Mouse (Mus musculus) naive thymus-derived CD4-positive, alpha-beta T cell, adult 2 months (primary cell): Measurements from ENCODE around the gene Mindy4.
A peak's percentile ranks its signal among the peaks of the same experiment; 100 is the strongest.
"Not testable (repeated sequence)": the region's sequence is repeated elsewhere in the genome, so short reads cannot be mapped to it uniquely, and the experiment has no call there.

ENCODE experiments used
- DNase-seq: peaks from one replicate; pipeline ENCODE4 v3.0.0-alpha.2; 2011; ENCODE audit warnings: low read depth

Mindy4 gene

GRCm38 (mm10) chr6:55202913-55203910 lies at the start of gene Mindy4:
Gene Mindy4 (plus strand): TSS chr6:55203383.
- DNase-seq, result peak; percentile 34

- no peak for DNase-seq
Observed at GRCm38 (mm10) chr6:55159256-55159655, 43.9 kb upstream of the Mindy4 start.

GRCm38 (mm10) chr6:55161311-55161761 lies 41.8 kb upstream of the Mindy4 start:
- no peak for DNase-seq

GRCm38 (mm10) chr6:55163046-55163584 lies 40.1 kb upstream of the Mindy4 start:
- DNase-seq, result no peak

GRCm38 (mm10) chr6:55166777-55167463 lies 36.3 kb upstream of the Mindy4 start:
- DNase-seq, result peak; percentile 84

- DNase-seq, result no peak
Observed at GRCm38 (mm10) chr6:55169818-55170217, 33.4 kb upstream of the Mindy4 start.

- DNase-seq, result no peak
Observed at GRCm38 (mm10) chr6:55171638-55172037, 31.5 kb upstream of the Mindy4 start.

- DNase-seq, result no peak
Observed at GRCm38 (mm10) chr6:55173171-55173570, 30.0 kb upstream of the Mindy4 start.

GRCm38 (mm10) chr6:55173941-55174349 lies 29.2 kb upstream of the Mindy4 start:
- DNase-seq, result no peak

- DNase-seq, result no peak
Observed at GRCm38 (mm10) chr6:55174741-55175181, 28.4 kb upstream of the Mindy4 start, which contains the start of gene Inmt. Gene Inmt (minus strand): TSS chr6:55175043.

GRCm38 (mm10) chr6:55175456-55175855 lies 27.7 kb upstream of the Mindy4 start:
- no peak for DNase-seq

GRCm38 (mm10) chr6:55175892-55176291 lies 27.3 kb upstream of the Mindy4 start:
- no peak for DNase-seq

- peak; percentile 26 for DNase-seq
Observed at GRCm38 (mm10) chr6:55177060-55177732, 26.0 kb upstream of the Mindy4 start.

- DNase-seq, result no peak
Observed at GRCm38 (mm10) chr6:55179560-55179959, 23.6 kb upstream of the Mindy4 start.

GRCm38 (mm10) chr6:55182655-55183430 lies 20.3 kb upstream of the Mindy4 start:
- no peak for DNase-seq

- not testable (repeated sequence) for DNase-seq
Observed at GRCm38 (mm10) chr6:55187827-55188226, 15.4 kb upstream of the Mindy4 start.

- no peak for DNase-seq
Observed at GRCm38 (mm10) chr6:55189406-55189805, 13.8 kb upstream of the Mindy4 start.

- no peak for DNase-seq
Observed at GRCm38 (mm10) chr6:55191537-55191936, 11.6 kb upstream of the Mindy4 start.

GRCm38 (mm10) chr6:55193171-55193570 lies 10.0 kb upstream of the Mindy4 start:
- DNase-seq, result no peak

- no peak for DNase-seq
Observed at GRCm38 (mm10) chr6:55199047-55199446, 4.1 kb upstream of the Mindy4 start.

- DNase-seq, result no peak
Observed at GRCm38 (mm10) chr6:55203931-55204330, 748 bp downstream of the Mindy4 start.
